Mouse (Mus musculus) E14TG2a.4 (cell line): ENCODE measurements at regions not wholly inside any gene's neighbourhood (a gene's known extent, or its start where the extent isn't known, plus 50 kb on each side); places are given as distances from the start of the nearest gene placed in this dataset.
A peak's percentile ranks its signal among the peaks of the same experiment; 100 is the strongest.

Experiments
- H3K27me3 ChIP-seq: 2 replicates; pipeline ENCODE4 v1.6.1; 2014; ENCODE audit warnings: low read length, control low read depth; ENCODE audit not compliant: insufficient read depth
- H3K36me3 ChIP-seq: 2 replicates; pipeline ENCODE4 v1.6.1; 2014; ENCODE audit warnings: low read length, control low read depth; ENCODE audit not compliant: insufficient read depth
- H3K4me1 ChIP-seq: replicated peaks from 2 replicates; pipeline ENCODE4 v1.6.1; 2014; ENCODE audit warnings: low read depth, low read length, control low read depth
- H3K4me3 ChIP-seq: replicated peaks from 2 replicates; pipeline ENCODE4 v1.5.1; 2014; ENCODE audit warnings: mild to moderate bottlenecking, low read length
- H3K9me3 ChIP-seq: 2 replicates; pipeline ENCODE4 v1.6.1; 2014; ENCODE audit warnings: low read length, control low read depth
- CTCF ChIP-seq: conservative IDR thresholded peaks from 2 replicates; pipeline ENCODE4 v1.5.1; 2014; ENCODE audit warnings: low read length
- NANOG ChIP-seq: IDR thresholded peaks from 2 replicates; pipeline ENCODE4 v1.6.1; 2014; ENCODE audit warnings: borderline replicate concordance, low read length, mixed read lengths
- POU5F1 ChIP-seq: IDR thresholded peaks from 2 replicates; pipeline ENCODE4 v1.6.1; 2014; ENCODE audit warnings: low read length, borderline replicate concordance

DNA sequence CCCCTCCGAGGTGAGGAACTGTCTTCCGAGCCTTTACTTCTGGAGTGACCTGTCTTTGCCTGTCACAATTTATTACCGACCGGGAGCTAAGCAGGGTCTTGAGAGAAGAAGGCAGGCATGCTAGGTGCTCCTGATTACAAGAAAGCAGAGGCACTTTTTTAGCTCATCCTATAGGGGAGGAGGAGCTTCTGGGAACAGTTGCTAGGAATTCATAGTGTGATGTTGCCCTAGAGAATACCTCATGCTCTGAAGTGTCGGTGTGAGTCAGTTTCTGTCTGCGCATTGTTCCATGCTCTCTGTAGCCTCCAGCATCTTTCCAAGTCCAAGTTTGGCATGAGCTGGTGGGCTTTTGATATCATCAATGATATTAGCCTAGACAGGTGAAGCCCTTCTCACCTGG is 178.0 kb upstream of the Ado start:
- no peaks in the 10 kb centered on the region for H3K27me3 ChIP-seq
- no peak overlapping the region for H3K4me3 ChIP-seq
- no peaks in the 10 kb centered on the region for H3K36me3 ChIP-seq
- H3K9me3 ChIP-seq = no peaks in the 10 kb centered on the region
- no peak for TF ChIP-seq POU5F1
- no peak for TF ChIP-seq CTCF
- TF ChIP-seq NANOG = no peak
- H3K4me1 ChIP-seq = no peaks in the 10 kb centered on the region

DNA sequence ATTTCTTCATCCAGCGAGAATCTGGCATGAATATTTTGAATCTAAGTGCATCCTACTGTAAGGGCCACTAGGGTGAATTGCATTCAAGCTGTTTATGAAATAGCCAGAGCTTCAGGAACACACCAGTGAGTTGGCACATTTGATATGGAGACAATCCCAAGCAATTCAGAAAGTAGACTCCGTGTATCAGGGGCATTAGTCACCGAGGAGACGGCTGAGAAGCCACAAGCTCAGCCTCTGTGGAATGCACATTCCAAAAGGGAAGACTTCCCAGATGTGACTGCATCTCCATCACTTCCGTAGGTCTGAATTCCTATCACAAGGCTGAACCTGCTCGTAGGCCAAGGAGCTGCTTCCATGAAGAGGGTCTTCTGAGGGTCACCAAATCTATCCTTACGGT is 177.6 kb upstream of the Ado start:
- no peak for TF ChIP-seq NANOG
- TF ChIP-seq CTCF = no peak
- TF ChIP-seq POU5F1 = no peak
- Histone ChIP-seq H3K4me3 (no peak overlapping the region), H3K27me3 (no peaks in the 10 kb centered on the region), H3K9me3 (no peaks in the 10 kb centered on the region), H3K36me3 (no peaks in the 10 kb centered on the region), H3K4me1 (no peaks in the 10 kb centered on the region)

DNA sequence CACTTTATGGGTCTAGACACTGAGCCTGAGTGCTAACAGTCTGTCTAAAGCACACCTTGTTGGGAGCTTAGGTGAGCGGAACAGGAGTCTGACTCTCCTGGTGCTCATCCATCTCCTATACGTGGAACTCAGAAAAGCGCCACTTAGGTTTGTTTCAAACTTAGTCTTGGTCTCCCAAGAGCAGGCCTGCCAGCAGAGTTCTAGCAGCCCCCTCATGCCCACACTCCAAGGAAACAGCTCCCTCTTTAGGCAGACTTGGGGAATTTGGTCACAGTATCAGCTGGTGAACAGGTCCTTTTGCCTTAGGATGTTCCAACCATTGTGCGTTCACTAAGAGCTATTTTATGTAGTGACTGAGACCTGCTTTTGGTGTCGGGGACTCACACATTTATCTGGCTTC is 173.0 kb upstream of the Ado start:
- Histone ChIP-seq H3K36me3 (no peaks in the 10 kb centered on the region), H3K4me1 (no peaks in the 10 kb centered on the region), H3K4me3 (no peak overlapping the region), H3K27me3 (no peaks in the 10 kb centered on the region), H3K9me3 (no peaks in the 10 kb centered on the region)
- TF ChIP-seq CTCF (peak; percentile 46), POU5F1 (no peak), NANOG (no peak)

DNA sequence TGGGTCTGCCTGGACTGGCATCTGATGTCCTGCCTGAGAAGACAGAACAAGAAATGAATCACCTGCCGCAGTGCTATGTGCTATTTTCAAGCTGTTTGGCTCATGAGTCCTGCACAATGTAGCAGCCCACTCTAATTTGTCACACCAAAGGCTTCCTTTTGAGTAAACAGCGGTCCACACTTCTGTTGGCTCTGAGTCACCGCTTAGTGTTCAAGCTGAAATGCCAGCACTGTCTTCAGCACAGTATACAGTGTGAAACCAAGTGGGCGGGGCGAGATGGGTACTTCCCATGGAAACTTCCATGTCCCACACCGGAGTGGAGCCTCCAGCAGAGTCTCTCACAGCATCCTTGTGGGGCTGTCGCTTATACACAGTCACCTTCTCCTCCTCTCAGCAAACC is 168.8 kb upstream of the Ado start:
- TF ChIP-seq CTCF (no peak), NANOG (no peak), POU5F1 (no peak)
- Histone ChIP-seq H3K4me3 (no peak overlapping the region), H3K27me3 (no peaks in the 10 kb centered on the region), H3K4me1 (no peaks in the 10 kb centered on the region), H3K36me3 (no peaks in the 10 kb centered on the region), H3K9me3 (no peaks in the 10 kb centered on the region)

DNA sequence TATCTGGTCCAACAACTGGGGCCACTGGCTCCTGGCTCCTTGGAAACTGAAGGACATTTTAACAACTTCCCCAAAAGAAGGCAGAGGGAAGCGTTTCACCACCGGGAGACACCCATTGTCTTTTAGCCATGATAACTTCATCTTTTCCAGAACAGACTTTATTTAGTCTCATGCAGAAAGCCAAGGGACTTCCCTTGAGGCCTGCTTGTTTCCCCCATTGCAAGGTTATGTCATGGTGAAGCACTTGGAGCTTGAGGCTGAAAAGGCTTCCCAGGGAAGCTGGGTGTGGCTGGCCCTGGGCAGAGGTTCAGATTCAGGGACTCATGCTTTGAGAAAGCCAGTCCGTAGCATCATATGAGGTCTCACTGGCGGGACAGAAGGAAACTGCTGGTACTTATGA is 166.3 kb upstream of the Ado start:
- no peak for TF ChIP-seq NANOG
- TF ChIP-seq POU5F1 = no peak
- no peak for TF ChIP-seq CTCF
- Histone ChIP-seq H3K4me3 (no peak overlapping the region), H3K36me3 (no peaks in the 10 kb centered on the region), H3K27me3 (no peaks in the 10 kb centered on the region), H3K4me1 (no peaks in the 10 kb centered on the region), H3K9me3 (peaks cover 9% of the 10 kb centered on the region; the same call in 1 of the 2 replicates)

DNA sequence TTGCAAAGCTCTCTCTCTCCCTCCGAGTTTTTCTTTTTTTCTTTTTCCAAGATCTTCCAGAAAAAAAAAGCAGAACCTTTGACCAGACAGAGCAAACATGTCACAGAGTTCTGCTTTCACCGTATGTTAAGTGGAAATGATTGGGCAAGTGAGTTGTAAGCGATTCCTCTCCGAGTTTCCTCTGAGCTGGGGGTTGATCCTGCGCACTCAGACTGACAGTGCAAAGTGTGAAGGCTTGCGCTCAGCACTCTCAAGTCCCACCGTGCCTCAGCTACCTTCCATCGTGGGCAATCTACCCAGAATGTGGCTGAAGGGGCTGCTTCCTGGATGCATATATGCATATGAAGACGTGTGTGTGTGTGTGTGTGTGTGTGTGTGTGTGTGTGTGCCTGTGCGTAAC is 164.3 kb upstream of the Ado start:
- Histone ChIP-seq H3K9me3 (peaks cover 9% of the 10 kb centered on the region; the same call in 1 of the 2 replicates), H3K4me1 (no peaks in the 10 kb centered on the region), H3K36me3 (no peaks in the 10 kb centered on the region), H3K4me3 (no peak overlapping the region), H3K27me3 (no peaks in the 10 kb centered on the region)
- TF ChIP-seq NANOG = no peak
- TF ChIP-seq CTCF = no peak
- no peak for TF ChIP-seq POU5F1

DNA sequence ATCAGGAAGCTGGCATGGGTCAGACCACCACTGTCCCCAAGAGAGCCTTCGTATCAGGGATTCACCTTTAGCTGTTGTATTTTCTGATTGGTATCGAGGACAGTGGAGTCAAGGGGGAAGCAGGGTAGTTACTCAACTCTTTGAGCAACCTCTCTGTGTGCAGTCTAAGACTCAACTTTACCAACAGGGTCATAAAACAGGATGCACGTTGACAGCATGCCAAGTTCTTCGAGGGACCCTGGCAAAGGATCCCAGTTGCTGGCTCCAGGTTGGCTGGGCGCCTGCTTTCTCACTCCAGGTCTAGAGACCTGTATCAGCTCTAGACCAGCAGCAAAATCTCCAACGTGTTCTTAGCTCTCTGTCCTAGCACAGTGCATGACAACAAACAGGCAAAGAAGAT is 163.9 kb upstream of the Ado start:
- H3K27me3 ChIP-seq = no peaks in the 10 kb centered on the region
- H3K36me3 ChIP-seq = no peaks in the 10 kb centered on the region
- no peak for TF ChIP-seq NANOG
- no peak for TF ChIP-seq CTCF
- TF ChIP-seq POU5F1 = no peak
- no peaks in the 10 kb centered on the region for H3K4me1 ChIP-seq
- H3K4me3 ChIP-seq = no peak overlapping the region
- peaks cover 9% of the 10 kb centered on the region; the same call in 1 of the 2 replicates for H3K9me3 ChIP-seq

DNA sequence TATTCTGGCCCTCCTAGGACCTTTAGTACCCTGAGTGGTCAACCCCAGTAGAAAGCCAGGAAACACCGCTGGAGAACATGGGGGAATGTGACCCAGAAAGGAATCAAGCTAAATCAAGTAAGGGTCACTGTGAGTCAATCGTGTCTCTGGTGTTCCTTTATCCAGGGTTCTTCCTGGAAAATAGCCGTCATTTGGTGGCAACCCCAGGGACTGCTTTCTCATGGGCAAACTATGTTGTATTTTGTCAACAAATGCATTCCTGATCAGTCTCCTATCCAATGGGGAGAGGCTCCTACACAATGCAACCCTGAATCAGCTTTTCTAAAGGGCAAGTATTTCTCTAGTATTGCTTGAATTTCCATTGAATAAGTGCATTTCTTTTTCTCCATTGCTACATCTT is 163.2 kb upstream of the Ado start:
- Histone ChIP-seq H3K36me3 (no peaks in the 10 kb centered on the region), H3K9me3 (peaks cover 9% of the 10 kb centered on the region; the same call in 1 of the 2 replicates), H3K4me3 (no peak overlapping the region), H3K4me1 (no peaks in the 10 kb centered on the region), H3K27me3 (no peaks in the 10 kb centered on the region)
- TF ChIP-seq CTCF = no peak
- TF ChIP-seq POU5F1 = no peak
- no peak for TF ChIP-seq NANOG

DNA sequence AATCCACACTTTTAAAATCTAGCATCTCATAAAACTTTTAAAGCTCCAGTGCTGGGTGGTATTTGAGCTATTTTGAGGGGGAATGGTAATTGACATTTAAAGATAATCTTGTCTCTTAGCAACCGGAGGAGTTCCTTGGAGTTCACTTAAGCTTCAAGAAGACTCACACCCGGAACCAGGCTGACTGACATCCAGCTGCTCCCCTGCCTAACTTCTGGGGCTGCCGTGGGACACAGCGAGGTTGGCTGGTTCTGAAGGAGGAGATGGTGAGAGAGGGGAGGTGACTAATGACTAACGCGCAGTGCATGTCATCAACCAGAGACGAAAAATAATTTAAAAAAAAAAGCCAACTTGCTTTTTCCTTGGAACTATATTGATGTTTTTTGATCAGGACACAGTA is 157.7 kb upstream of the Ado start:
- peaks cover 4% of the 10 kb centered on the region; the same call in 1 of the 2 replicates for H3K9me3 ChIP-seq
- no peak for TF ChIP-seq NANOG
- TF ChIP-seq CTCF = no peak
- no peak for TF ChIP-seq POU5F1
- H3K4me1 ChIP-seq = no peaks in the 10 kb centered on the region
- H3K36me3 ChIP-seq = no peaks in the 10 kb centered on the region
- H3K27me3 ChIP-seq = no peaks in the 10 kb centered on the region
- H3K4me3 ChIP-seq = no peak overlapping the region
